Mouse (Mus musculus): Measurements from ENCODE around the gene Shld1. TPM values are rescaled to one million over a fixed set of nuclear protein-coding genes. Genes with fewer than 3 reads are reported as not detected.

The Shld1 gene
- polyA plus RNA-seq, 1 experiment from 2014 or later = 6.2 TPM

GRCm38 (mm10) chr2:132657186-132657585, 29.5 kb upstream of the Shld1 start:
- ATAC-seq (no peak), DNase-seq (ENCODE audit: low read depth, low spot score) (no peak)
- CTCF ChIA-PET = interaction anchor here (1.3 kb wide), 1 partner anchor 21 kb away, joined by 3 read pairs; no protein-coding TSS in a partner anchor
- POLR2A ChIA-PET = interaction anchor here (0.6 kb wide), 1 partner anchor 103 kb away, joined by 3 read pairs; no protein-coding TSS in a partner anchor
- in situ Hi-C loops (cut with MboI; ENCODE audit: low pct_unique_long_range_greater_than_20kb) = no loop called here
- no peak for TF ChIP-seq CTCF (IDR thresholded peaks at IDR 0.05)
- H3K27me3 ChIP-seq = no peaks in the 10 kb centered on the region

- POLR2A ChIA-PET = no interaction called here
- ATAC-seq = no peak
- DNase-seq (ENCODE audit: low read depth, low spot score) = no peak
- no peak for TF ChIP-seq CTCF (IDR thresholded peaks at IDR 0.05)
- in situ Hi-C loops (cut with MboI; ENCODE audit: low pct_unique_long_range_greater_than_20kb) = no loop called here
- CTCF ChIA-PET = interaction anchor here (1.3 to 1.4 kb wide), 2 partner anchors 17 to 20 kb away, joined by 3 read pairs; no protein-coding TSS in a partner anchor
- no peaks in the 10 kb centered on the region for H3K27me3 ChIP-seq
Observed at GRCm38 (mm10) chr2:132658412-132659120, 28.2 kb upstream of the Shld1 start.

GRCm38 (mm10) chr2:132669091-132669490, 17.6 kb upstream of the Shld1 start:
- ATAC-seq = no peak
- ChIA-PET POLR2A (no interaction called here), CTCF (no interaction called here)
- no peaks in the 10 kb centered on the region for H3K27me3 ChIP-seq
- DNase-seq (ENCODE audit: low read depth, low spot score) = no peak
- TF ChIP-seq CTCF (IDR thresholded peaks at IDR 0.05) = no peak
- in situ Hi-C loops (cut with MboI; ENCODE audit: low pct_unique_long_range_greater_than_20kb) = no loop called here

- no peak for TF ChIP-seq CTCF (IDR thresholded peaks at IDR 0.05)
- ChIA-PET POLR2A (no interaction called here), CTCF (no interaction called here)
- H3K27me3 ChIP-seq = no peaks in the 10 kb centered on the region
- in situ Hi-C loops (cut with MboI; ENCODE audit: low pct_unique_long_range_greater_than_20kb) = no loop called here
- no peak for DNase-seq (ENCODE audit: low read depth, low spot score)
- no peak for ATAC-seq
Observed at GRCm38 (mm10) chr2:132670290-132670689, 16.4 kb upstream of the Shld1 start.

- TF ChIP-seq CTCF (IDR thresholded peaks at IDR 0.05) = no peak
- ChIA-PET POLR2A (interaction anchor here (0.8 kb wide), 1 partner anchor 43 kb away, joined by 3 read pairs; no protein-coding TSS in a partner anchor), CTCF (interaction anchor here (1.4 kb wide), 1 partner anchor 14 kb away, joined by 3 read pairs; the partner anchor contains the start of gene Shld1)
- no peak for DNase-seq (ENCODE audit: low read depth, low spot score)
- H3K27me3 ChIP-seq = no peaks in the 10 kb centered on the region
- ATAC-seq = no peak
- in situ Hi-C loops (cut with MboI; ENCODE audit: low pct_unique_long_range_greater_than_20kb) = no loop called here
Observed at GRCm38 (mm10) chr2:132672121-132672520, 14.6 kb upstream of the Shld1 start.

- H3K27me3 ChIP-seq = no peaks in the 10 kb centered on the region
- ATAC-seq (no peak), DNase-seq (ENCODE audit: low read depth, low spot score) (no peak)
- in situ Hi-C loops (cut with MboI; ENCODE audit: low pct_unique_long_range_greater_than_20kb) = no loop called here
- CTCF ChIA-PET = interaction anchor here (0.9 to 1.5 kb wide), 2 partner anchors 18 to 100 kb away, joined by 3 read pairs; no protein-coding TSS in a partner anchor
- no peak for TF ChIP-seq CTCF (IDR thresholded peaks at IDR 0.05)
- POLR2A ChIA-PET = no interaction called here
Observed at GRCm38 (mm10) chr2:132676111-132676510, 10.6 kb upstream of the Shld1 start.

- in situ Hi-C loops (cut with MboI; ENCODE audit: low pct_unique_long_range_greater_than_20kb) = no loop called here
- POLR2A ChIA-PET = no interaction called here
- DNase-seq (ENCODE audit: low read depth, low spot score) (no peak), ATAC-seq (no peak)
- TF ChIP-seq CTCF (IDR thresholded peaks at IDR 0.05) = no peak
- peaks cover 12% of the 10 kb centered on the region for H3K27me3 ChIP-seq
- CTCF ChIA-PET = interaction anchor here (0.7 to 1.5 kb wide), 3 partner anchors 57 to 161 kb away, joined by 3 to 4 read pairs (median 3); no protein-coding TSS in a partner anchor
Observed at GRCm38 (mm10) chr2:132685001-132685400, 1.7 kb upstream of the Shld1 start.

- DNase-seq (ENCODE audit: low read depth, low spot score) = no peak
- POLR2A ChIA-PET = no interaction called here
- no peaks in the 10 kb centered on the region for H3K27me3 ChIP-seq
- CTCF ChIA-PET = interaction anchor here (0.7 to 1.6 kb wide), 5 partner anchors 10 to 38 kb away, joined by 3 to 6 read pairs (median 3); no protein-coding TSS in a partner anchor
- no peak for TF ChIP-seq CTCF (IDR thresholded peaks at IDR 0.05)
- ATAC-seq = no peak
- in situ Hi-C loops (cut with MboI; ENCODE audit: low pct_unique_long_range_greater_than_20kb) = no loop called here
Observed at GRCm38 (mm10) chr2:132688611-132689021, 1.9 kb downstream of the Shld1 start.

- TF ChIP-seq CTCF (IDR thresholded peaks at IDR 0.05) = no peak
- in situ Hi-C loops (cut with MboI; ENCODE audit: low pct_unique_long_range_greater_than_20kb) = no loop called here
- ATAC-seq = no peak
- no peak for DNase-seq (ENCODE audit: low read depth, low spot score)
- POLR2A ChIA-PET = no interaction called here
- CTCF ChIA-PET = interaction anchor here (0.7 to 1.6 kb wide), 6 partner anchors 10 to 38 kb away, joined by 3 to 6 read pairs (median 3); no protein-coding TSS in a partner anchor
- no peaks in the 10 kb centered on the region for H3K27me3 ChIP-seq
Observed at GRCm38 (mm10) chr2:132689188-132689568, 2.4 kb downstream of the Shld1 start.

GRCm38 (mm10) chr2:132689569-132690231, 3.0 kb downstream of the Shld1 start:
- ATAC-seq (no peak), DNase-seq (ENCODE audit: low read depth, low spot score) (no peak)
- in situ Hi-C loops (cut with MboI; ENCODE audit: low pct_unique_long_range_greater_than_20kb) = no loop called here
- ChIA-PET CTCF (interaction anchor here (1.4 to 1.6 kb wide), 2 partner anchors 10 to 17 kb away, joined by 3 to 6 read pairs; no protein-coding TSS in a partner anchor), POLR2A (no interaction called here)
- H3K27me3 ChIP-seq = no peaks in the 10 kb centered on the region
- no peak for TF ChIP-seq CTCF (IDR thresholded peaks at IDR 0.05)

- ATAC-seq = no peak
- ChIA-PET CTCF (no interaction called here), POLR2A (no interaction called here)
- in situ Hi-C loops (cut with MboI; ENCODE audit: low pct_unique_long_range_greater_than_20kb) = no loop called here
- H3K27me3 ChIP-seq = no peaks in the 10 kb centered on the region
- no peak for DNase-seq (ENCODE audit: low read depth, low spot score)
- TF ChIP-seq CTCF (IDR thresholded peaks at IDR 0.05) = no peak
Observed at GRCm38 (mm10) chr2:132691731-132692130, 5.0 kb downstream of the Shld1 start.
